Mouse (Mus musculus) T-helper 1 cell (primary cell): Measurements from ENCODE around the gene Mfsd6l.

Source experiments
- in situ Hi-C: fragments of 300-600 bp; cut with MboI, MseI; formaldehyde crosslinking; loops from one replicate; pipeline ENCODE4 v1.15.1; 2025; ENCODE audit warnings: high pct_unique_total_duplicates

Mfsd6l gene

DNA sequence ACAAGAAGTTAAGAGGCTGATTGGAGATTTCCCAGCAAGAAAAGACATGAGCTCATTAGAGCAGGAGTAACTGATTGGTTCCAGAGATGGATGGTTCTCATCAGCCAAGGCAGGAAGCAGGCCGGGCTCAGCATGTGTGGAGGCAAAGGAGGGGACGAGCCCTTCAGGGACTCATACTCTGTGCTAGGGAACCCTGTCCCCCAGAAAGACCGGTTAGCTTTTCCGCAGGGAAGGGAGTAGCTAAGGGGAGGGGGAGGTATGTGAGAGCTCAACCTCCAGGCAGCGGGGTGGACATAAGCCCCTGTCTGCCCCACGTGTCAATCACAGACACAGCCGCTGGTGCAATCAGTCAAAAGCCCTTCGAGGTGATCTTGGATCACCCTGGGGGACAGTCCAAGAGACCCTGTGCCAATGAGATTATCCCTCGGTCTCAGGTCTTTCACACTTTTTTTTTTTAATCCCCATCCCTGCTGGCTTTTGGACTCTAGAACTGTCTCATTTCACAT is 45.6 kb downstream of the Mfsd6l start:
- in situ Hi-C loops = no loop called here

DNA sequence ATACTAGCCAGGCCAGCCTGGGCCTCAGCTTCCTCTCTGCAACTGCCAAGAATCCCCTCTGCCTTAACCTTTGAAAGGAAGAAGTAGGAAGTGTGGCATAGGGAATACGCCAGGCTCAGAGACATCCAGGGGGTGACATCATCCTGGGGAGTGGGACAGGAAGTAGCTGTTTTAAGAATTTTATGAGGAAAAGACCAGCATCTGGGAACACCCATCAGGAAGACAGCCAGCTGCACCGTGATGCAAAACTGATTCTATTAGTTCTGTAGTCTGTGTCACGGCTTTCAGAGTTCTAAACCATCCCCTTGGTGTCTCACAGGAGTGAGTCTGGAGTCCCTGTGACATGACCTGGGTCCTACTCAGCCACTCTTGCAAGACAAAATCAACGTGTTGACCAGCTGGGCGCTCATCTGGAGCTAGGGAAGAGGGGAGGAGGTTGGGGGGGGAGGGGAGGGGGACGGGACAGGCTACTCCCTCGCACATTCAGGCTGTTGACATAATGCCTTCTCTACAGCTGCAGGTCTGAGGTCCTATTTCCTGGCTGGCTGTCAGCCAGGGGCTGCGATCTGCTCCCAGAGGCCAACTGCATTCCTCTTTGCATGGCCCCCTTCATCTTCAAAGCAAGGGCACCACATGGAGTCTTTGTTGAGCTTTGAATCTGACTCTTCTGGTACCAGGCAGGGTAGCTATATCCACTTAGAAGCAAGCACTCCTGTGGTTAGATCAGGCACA is 46.4 kb downstream of the Mfsd6l start:
- in situ Hi-C loops = no loop called here

DNA sequence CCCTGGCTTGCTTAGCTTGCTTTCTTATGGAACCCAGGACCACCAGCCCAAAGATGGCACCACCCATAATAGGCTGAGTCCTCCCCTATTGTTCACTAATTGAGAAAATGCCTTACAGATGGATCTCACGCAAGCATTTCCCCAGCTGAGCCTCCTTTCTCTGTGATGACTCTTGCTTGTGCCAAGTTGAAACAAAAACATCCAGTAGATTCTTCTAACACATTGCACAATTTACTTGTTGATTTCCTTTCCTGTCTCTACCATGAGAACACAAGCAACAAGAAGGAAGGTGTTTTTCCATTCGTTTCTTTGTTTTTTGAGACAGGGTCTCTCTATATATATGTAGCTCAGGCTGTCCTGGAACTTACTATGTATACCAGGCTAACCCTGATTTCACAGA is 51.1 kb downstream of the Mfsd6l start:
- in situ Hi-C loops = no loop called here
